21 mouse cellular contexts compared by ENCODE assay signal in the genomic region with DNA sequence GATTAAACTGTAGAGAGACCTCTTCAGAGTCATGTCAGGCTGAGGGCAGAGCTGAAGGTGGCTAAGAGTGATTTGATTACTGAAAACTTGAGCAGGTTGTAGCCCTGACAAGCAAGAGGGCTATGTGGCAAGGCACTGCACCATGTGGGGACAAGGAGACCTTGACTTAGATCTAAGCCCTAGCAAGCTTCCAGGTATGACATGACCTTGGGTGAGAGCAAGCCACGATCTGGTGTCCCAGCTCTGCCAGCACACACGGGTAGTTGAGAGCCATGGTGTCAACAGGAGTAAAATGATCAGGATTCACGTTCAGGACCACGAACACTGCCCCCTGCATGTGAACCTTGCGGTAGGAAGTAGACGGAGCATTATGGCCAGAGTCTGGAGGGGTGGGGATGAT. TPM values are rescaled to one million over a fixed set of nuclear protein-coding genes. Genes with fewer than 3 reads are reported as not detected.
"Had no signal": no experiment of that assay in that cellular context is flagged by ENCODE, and none has a peak within 500 bp of the region (broad histone marks: within the 10 kb centered on the region; RNA-seq: fewer than 3 reads in every experiment).

No protein-coding gene starts in this region.

- H3K4me2 ChIP-seq: limb, embryonic 13.5 days; liver, embryonic 11.5 days; liver, embryonic 15.5 days; midbrain, embryonic 12.5 days; midbrain, embryonic 15.5 days; neural tube, embryonic 12.5 days; neural tube, embryonic 15.5 days had no signal

- H3K36me3 ChIP-seq: limb, embryonic 10.5 days; limb, embryonic 13.5 days; midbrain, embryonic 12.5 days; midbrain, embryonic 15.5 days; neural tube, embryonic 12.5 days; neural tube, embryonic 15.5 days had no signal

- H3K4me3 ChIP-seq: layer of hippocampus, adult 2 months; limb, embryonic 10.5 days; limb, embryonic 13.5 days; liver, embryonic 15.5 days; midbrain, embryonic 12.5 days; midbrain, embryonic 15.5 days; neural tube, embryonic 12.5 days; neural tube, embryonic 15.5 days had no signal

- ATAC-seq: midbrain, embryonic 15.5 days had no signal

- H3K27me3 ChIP-seq: limb, embryonic 13.5 days; liver, embryonic 15.5 days; midbrain, embryonic 12.5 days; midbrain, embryonic 15.5 days; neural tube, embryonic 12.5 days; neural tube, embryonic 15.5 days had no signal

- H3K9me3 ChIP-seq: limb, embryonic 10.5 days; midbrain, embryonic 15.5 days had no signal

- H3K9ac ChIP-seq: limb, embryonic 13.5 days; liver, embryonic 15.5 days; midbrain, embryonic 12.5 days; midbrain, embryonic 15.5 days; neural tube, embryonic 12.5 days; neural tube, embryonic 15.5 days had no signal

- H3K27ac ChIP-seq: layer of hippocampus, adult 2 months; limb, embryonic 10.5 days; limb, embryonic 13.5 days; liver, embryonic 15.5 days; macrophage; midbrain, embryonic 12.5 days; midbrain, embryonic 15.5 days; neural tube, embryonic 12.5 days; neural tube, embryonic 15.5 days had no signal

- H3K4me1 ChIP-seq: limb, embryonic 10.5 days; limb, embryonic 13.5 days; midbrain, embryonic 12.5 days; midbrain, embryonic 15.5 days; neural tube, embryonic 12.5 days; neural tube, embryonic 15.5 days had no signal

- DNase-seq: kidney, adult 18-20 months; kidney, adult 9 months; kidney, postnatal 14 days; kidney, postnatal 4 days; layer of hippocampus, adult 9-11 months; lung, adult 2 months; right cerebral cortex, adult 18-20 months; right cerebral cortex, postnatal 14 days; right cerebral cortex, postnatal 4 days; thymus, postnatal 25 days had no signal

RNA-seq across cellular contexts. Expression of gene Ppara, which starts 20.4 kb away (rescaled TPM):
- total RNA-seq: megakaryocyte, adult 5-6 weeks had no signal
- polyA plus RNA-seq: macrophage had no signal
